Mouse (Mus musculus) CH12.LX (cell line): Measurements from ENCODE around the gene Casp7. TPM values are rescaled to one million over a fixed set of nuclear protein-coding genes. Genes with fewer than 3 reads are reported as not detected.

ENCODE experiments used
- DNase-seq: peaks from one replicate; pipeline ENCODE4 v3.0.0-alpha.2; 2013; ENCODE audit errors: extremely low read depth
- H3K27ac ChIP-seq: 2 replicates; pipeline ENCODE4 v1.5.1; 2012; ENCODE audit warnings: low read depth, mild to moderate bottlenecking, control low read depth, moderate library complexity; ENCODE audit not compliant: insufficient read depth
- H3K27me3 ChIP-seq: replicated peaks from 2 replicates; pipeline ENCODE3; 2012; ENCODE audit warnings: inconsistent platforms
- H3K36me3 ChIP-seq, 2 experiments: replicated peaks in 1 of 2; 2 replicates each; pipeline versions ENCODE3 to v1.6.1; 2012; ENCODE audit warnings: inconsistent platforms in 1 of 2, low read length in 1 of 2, mild to moderate bottlenecking in 1 of 2, mixed read lengths in 1 of 2, moderate library complexity in 1 of 2; ENCODE audit not compliant: control insufficient read depth in 1 of 2, insufficient read depth in 1 of 2
- H3K4me1 ChIP-seq, 2 experiments: 2 replicates each; pipeline ENCODE4 v1.6.1; 2012; ENCODE audit warnings: inconsistent platforms in 1 of 2, moderate library complexity in 1 of 2; ENCODE audit not compliant: insufficient read depth in 2 of 2, control insufficient read depth in 1 of 2
- H3K4me2 ChIP-seq: 2 replicates; pipeline ENCODE4 v1.6.1; 2012; ENCODE audit warnings: low read depth, mild to moderate bottlenecking, control low read depth; ENCODE audit not compliant: poor library complexity, insufficient read depth, severe bottlenecking
- H3K4me3 ChIP-seq, 3 experiments: fragments of 150-350 bp in 1 of 3; sonication (generic) in 1 of 3; replicated peaks in 1 of 3; 2 replicates each; pipeline versions ENCODE3 to v1.5.1; 2011 to 2012; ENCODE audit warnings: low read depth in 2 of 3, low read length in 2 of 3, mild to moderate bottlenecking in 2 of 3, moderate library complexity in 2 of 3, control low read depth in 1 of 3, improper control_type of control experiment in 1 of 3, inconsistent platforms in 1 of 3, mixed read lengths in 1 of 3; ENCODE audit not compliant: poor library complexity in 1 of 3
- H3K79me2 ChIP-seq: replicated peaks from 2 replicates; pipeline ENCODE4 v1.6.1; 2012; ENCODE audit warnings: mild to moderate bottlenecking, moderate library complexity; ENCODE audit not compliant: control insufficient read depth, poor library complexity, insufficient read depth, severe bottlenecking; ENCODE audit errors: extremely low read depth
- H3K9ac ChIP-seq: 2 replicates; pipeline ENCODE4 v1.6.1; 2012; ENCODE audit warnings: low read depth, mild to moderate bottlenecking, control low read depth, moderate library complexity; ENCODE audit not compliant: insufficient read depth
- H3K9me3 ChIP-seq: replicated peaks from 2 replicates; pipeline ENCODE3; 2012; ENCODE audit warnings: low read length, inconsistent platforms, mixed read lengths
- BHLHE40 ChIP-seq: IDR thresholded peaks from 2 replicates; pipeline ENCODE4 v1.6.1; 2011; ENCODE audit warnings: mild to moderate bottlenecking, low read depth, low read length, improper control_type of control experiment
- CTCF ChIP-seq, 2 experiments: IDR thresholded peaks in 1 of 2; conservative IDR thresholded peaks in 1 of 2; 2 replicates each; pipeline ENCODE4 v1.5.1; 2011 to 2012; ENCODE audit warnings: low read depth in 2 of 2, low read length in 2 of 2, improper control_type of control experiment in 1 of 2, inconsistent platforms in 1 of 2, mild to moderate bottlenecking in 1 of 2, moderate library complexity in 1 of 2
- EP300 ChIP-seq: IDR thresholded peaks from 2 replicates; pipeline ENCODE4 v1.6.1; 2011; ENCODE audit warnings: low read length, improper control_type of control experiment
- GABPA ChIP-seq: IDR thresholded peaks from 2 replicates; pipeline ENCODE4 v1.6.1; 2012; ENCODE audit warnings: low read depth, low read length, improper control_type of control experiment, inconsistent platforms; ENCODE audit not compliant: insufficient replicate concordance
- HCFC1 ChIP-seq: IDR thresholded peaks from 2 replicates; pipeline ENCODE4 v1.6.1; 2012; ENCODE audit warnings: low read depth, mild to moderate bottlenecking, inconsistent platforms, low read length, improper control_type of control experiment
- JUND ChIP-seq: conservative IDR thresholded peaks from 2 replicates; pipeline ENCODE4 v1.6.1; 2011; ENCODE audit warnings: low read depth, low read length, improper control_type of control experiment
- KAT2A ChIP-seq: IDR thresholded peaks from 2 replicates; pipeline ENCODE4 v1.6.1; 2012; ENCODE audit warnings: low read length, improper control_type of control experiment, inconsistent platforms; ENCODE audit not compliant: insufficient replicate concordance
- MAFK ChIP-seq: IDR thresholded peaks from 2 replicates; pipeline ENCODE4 v1.6.1; 2011; ENCODE audit warnings: low read length, improper control_type of control experiment; ENCODE audit not compliant: insufficient replicate concordance
- MAX ChIP-seq: IDR thresholded peaks from 2 replicates; pipeline ENCODE4 v1.6.1; 2011; ENCODE audit warnings: low read length, improper control_type of control experiment
- MEF2A ChIP-seq: IDR thresholded peaks from 2 replicates; pipeline ENCODE4 v1.6.1; 2014; ENCODE audit warnings: low read depth, mild to moderate bottlenecking, inconsistent platforms, low read length, improper control_type of control experiment, borderline replicate concordance
- POLR2A ChIP-seq: IDR thresholded peaks from 2 replicates; pipeline ENCODE4 v1.6.1; 2011; ENCODE audit warnings: low read depth, mild to moderate bottlenecking, improper control_type of control experiment, low read length
- SIN3A ChIP-seq: IDR thresholded peaks from 2 replicates; pipeline ENCODE4 v1.6.1; 2012; ENCODE audit warnings: low read length, improper control_type of control experiment, inconsistent platforms
- TBP ChIP-seq: conservative IDR thresholded peaks from 2 replicates; pipeline ENCODE4 v1.6.1; 2011; ENCODE audit warnings: low read depth, low read length, improper control_type of control experiment
- TCF12 ChIP-seq: IDR thresholded peaks from 2 replicates; pipeline ENCODE4 v1.6.1; 2014; ENCODE audit warnings: low read depth, mild to moderate bottlenecking, inconsistent platforms, low read length, improper control_type of control experiment
- ZC3H11A ChIP-seq: IDR thresholded peaks from 2 replicates; pipeline ENCODE4 v1.6.1; 2012; ENCODE audit warnings: low read depth, mild to moderate bottlenecking, inconsistent platforms, low read length, improper control_type of control experiment
- ZNF384 ChIP-seq: IDR thresholded peaks from 2 replicates; pipeline ENCODE4 v1.6.1; 2012; ENCODE audit warnings: low read depth, low read length, improper control_type of control experiment, inconsistent platforms
- dilution Hi-C: fragments of 300-500 bp; cut with MboI; formaldehyde crosslinking; loops from 2 replicates; pipeline ENCODE4 v1.14.3; 2020; ENCODE audit warnings: low sequenced_read_pairs; ENCODE audit not compliant: extremely low pct_unique_long_range_greater_than_20kb, extremely low pct_ligation_motif_present
- in situ Hi-C: fragments of 300-500 bp; cut with MboI; formaldehyde crosslinking; loops from 3 replicates; pipeline ENCODE4 v1.14.3; 2019; ENCODE audit warnings: low sequenced_read_pairs, low pct_ligation_motif_present, low pct_unique_long_range_greater_than_20kb, mixed read lengths
- polyA plus RNA-seq: library from polyadenylated mRNA; unstranded; fragments of >175 nt; gene quantifications from 2 replicates; pipeline ENCODE4 v1.2.1, GENCODE M21; 2012; ENCODE audit warnings: low read depth; ENCODE audit not compliant: insufficient read length
- total RNA-seq, 2 experiments: library from RNA; depleted of rRNA; stranded (reverse); fragments of 300-350 nt in 1 of 2; fragments of >200 nt in 1 of 2; gene quantifications; 2 replicates each; pipeline ENCODE4 v1.2.3; 2012 to 2014

Casp7 gene
- total and polyA plus RNA-seq, 3 experiments, result 6.3 to 11.8 (median 6.8) TPM

DNA sequence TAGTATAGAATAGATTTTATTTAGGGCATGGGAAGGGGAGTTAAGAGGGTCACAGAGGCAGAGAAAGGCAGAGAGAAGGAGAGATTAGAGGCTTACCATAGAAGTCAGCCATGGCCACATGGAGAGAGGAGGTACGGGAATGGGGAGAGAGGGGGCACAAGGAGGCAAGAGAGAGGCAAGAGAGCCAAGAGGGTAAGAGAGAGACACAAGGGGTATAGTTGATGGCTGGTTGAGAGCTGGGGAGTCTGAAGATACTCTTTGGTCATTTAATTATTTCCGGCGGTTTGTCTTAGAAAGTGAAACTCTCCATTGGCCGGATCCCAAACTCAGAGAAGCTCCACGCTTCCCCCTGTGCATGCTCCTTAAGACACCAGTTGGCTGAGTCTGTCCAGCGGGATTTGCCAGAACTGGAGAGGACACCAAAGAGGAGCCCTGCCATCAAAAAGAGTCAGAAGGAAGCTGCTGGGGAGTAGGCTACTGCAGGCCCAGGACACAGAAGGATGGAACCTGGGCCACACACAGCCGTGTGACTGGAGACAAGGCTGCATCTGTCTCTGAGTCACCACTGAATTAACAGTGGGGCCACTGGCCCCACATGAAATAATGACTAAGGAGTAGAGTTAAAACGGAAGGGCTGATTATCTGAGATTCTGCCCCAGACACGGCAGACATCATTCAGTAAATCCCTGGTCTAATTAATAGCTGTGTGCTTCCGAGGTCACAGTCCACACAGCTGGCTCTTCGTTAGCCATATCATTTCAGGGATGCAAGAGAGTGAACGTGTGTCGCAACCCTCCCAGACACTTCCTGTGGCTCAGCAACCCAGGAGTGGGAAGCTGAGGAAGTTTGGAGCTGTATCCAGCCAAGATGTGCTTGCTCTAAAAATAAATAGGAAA is 88.7 kb downstream of the Casp7 start:
- no peaks in the 10 kb centered on the region for H3K9me3 ChIP-seq
- no peak overlapping the region for H3K4me3 ChIP-seq
- H3K4me2 ChIP-seq, result peak overlapping the region; percentile 83
- H3K27ac ChIP-seq, result no peak overlapping the region
- no peaks in the 10 kb centered on the region for H3K4me1 ChIP-seq
- no peak overlapping the region for H3K9ac ChIP-seq
- no peaks in the 10 kb centered on the region for H3K36me3 ChIP-seq
- dilution Hi-C loops (no loop called here), in situ Hi-C loops (no loop called here)
- DNase-seq, result no peak
- H3K27me3 ChIP-seq, result peaks cover 2% of the 10 kb centered on the region
- H3K79me2 ChIP-seq, result no peaks in the 10 kb centered on the region
- TF ChIP-seq ZC3H11A, result no peak
- TF ChIP-seq HCFC1, result no peak
- TF ChIP-seq TBP, result no peak
- TF ChIP-seq BHLHE40, result no peak
- no peak for TF ChIP-seq EP300
- TF ChIP-seq ZNF384, result no peak
- TF ChIP-seq POLR2A, result no peak
- no peak for TF ChIP-seq TCF12
- no peak for TF ChIP-seq MAX
- TF ChIP-seq JUND, result no peak
- no peak for TF ChIP-seq GABPA
- no peak for TF ChIP-seq KAT2A
- no peak for TF ChIP-seq MEF2A
- no peak for TF ChIP-seq MAFK
- TF ChIP-seq SIN3A, result no peak

DNA sequence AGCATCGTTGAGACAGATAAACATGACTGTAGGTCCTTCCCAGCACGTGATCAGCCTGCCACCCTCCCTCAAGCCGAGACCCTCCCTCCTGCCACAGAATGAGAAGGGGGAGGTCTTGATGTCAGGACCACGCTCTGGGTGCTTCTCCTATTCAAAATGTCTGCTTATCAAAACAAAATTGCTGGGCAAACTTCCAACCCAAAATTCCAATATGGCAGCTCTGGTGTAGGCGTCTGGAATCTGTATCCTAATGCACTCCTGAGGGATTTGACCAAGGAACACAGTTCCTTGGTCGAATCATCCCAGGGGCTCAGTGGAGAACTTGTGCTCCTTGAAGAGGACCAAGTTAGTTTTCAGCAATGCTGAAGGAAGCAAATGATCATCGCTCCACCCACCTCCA is 90.0 kb downstream of the Casp7 start:
- in situ Hi-C loops, result no loop called here
- no peak overlapping the region for H3K9ac ChIP-seq
- dilution Hi-C loops, result no loop called here
- H3K79me2 ChIP-seq, result no peaks in the 10 kb centered on the region
- no peak for TF ChIP-seq HCFC1
- no peak for TF ChIP-seq CTCF (conservative IDR thresholded peaks at IDR 0.05 in 1 of 2, IDR thresholded peaks at IDR 0.05 in 1 of 2; ENCODE audit: low read depth in 2 of 2, low read length in 2 of 2)
- no peak for TF ChIP-seq SIN3A
- H3K27ac ChIP-seq, result no peak overlapping the region
- H3K9me3 ChIP-seq, result no peaks in the 10 kb centered on the region
- no peaks in the 10 kb centered on the region for H3K36me3 ChIP-seq
- no peaks in the 10 kb centered on the region for H3K4me1 ChIP-seq
- DNase-seq, result no peak
- peaks cover 2% of the 10 kb centered on the region for H3K27me3 ChIP-seq
- no peak overlapping the region for H3K4me2 ChIP-seq
- H3K4me3 ChIP-seq, result no peak overlapping the region
